Mouse (Mus musculus): ENCODE data around the gene Psma5. TPM values are rescaled to one million over a fixed set of nuclear protein-coding genes. Genes with fewer than 3 reads are reported as not detected.

The Psma5 gene
- polyA plus RNA-seq, 1 experiment from 2014 or later: 243 TPM

- H3K9ac ChIP-seq (replicated peaks; ENCODE audit: low read depth, low read length): peak overlapping the region; percentile 25; the same call in 1 of the 2 replicates
- no peak overlapping the region for H3K4me3 ChIP-seq (ENCODE audit: low read depth, low read length)
- peak overlapping the region; percentile 22 for H3K27ac ChIP-seq (ENCODE audit: low read depth, low read length)
- no peaks in the 10 kb centered on the region for H3K36me3 ChIP-seq (ENCODE audit: control insufficient read depth, insufficient read depth, low read length)
- no peaks in the 10 kb centered on the region for H3K9me3 ChIP-seq (ENCODE audit: control insufficient read depth, low read length)
- no peaks in the 10 kb centered on the region for H3K27me3 ChIP-seq (ENCODE audit: control insufficient read depth, insufficient read depth, low read length)
- no peak for ATAC-seq (ENCODE audit: low read depth)
- H3K4me2 ChIP-seq (ENCODE audit: low read depth, low read length): peak overlapping the region; percentile 23; the same call in 1 of the 2 replicates
- peaks cover 49% of the 10 kb centered on the region for H3K4me1 ChIP-seq (ENCODE audit: control insufficient read depth, insufficient read depth, low read length)
- 8% methylated on average over 17 of the region's 17 CpGs for WGBS
These were observed 31.4 kb downstream of the Psma5 start for GRCm38 (mm10) chr3:108287811-108288805.

- Histone ChIP-seq H3K36me3 (ENCODE audit: control insufficient read depth, insufficient read depth, low read length) (no peaks in the 10 kb centered on the region), H3K4me3 (ENCODE audit: low read depth, low read length) (no peak overlapping the region), H3K27ac (ENCODE audit: low read depth, low read length) (no peak overlapping the region), H3K9ac (replicated peaks; ENCODE audit: low read depth, low read length) (no peak overlapping the region), H3K27me3 (ENCODE audit: control insufficient read depth, insufficient read depth, low read length) (no peaks in the 10 kb centered on the region), H3K9me3 (ENCODE audit: control insufficient read depth, low read length) (no peaks in the 10 kb centered on the region), H3K4me2 (ENCODE audit: low read depth, low read length) (no peak overlapping the region), H3K4me1 (ENCODE audit: control insufficient read depth, insufficient read depth, low read length) (peaks cover 48% of the 10 kb centered on the region)
- WGBS: 78% methylated on average over 13 of the region's 13 CpGs
- ATAC-seq (ENCODE audit: low read depth): no peak
These were observed 32.8 kb downstream of the Psma5 start for GRCm38 (mm10) chr3:108289311-108290130.

- ATAC-seq (ENCODE audit: low read depth): no peak
- no peaks in the 10 kb centered on the region for H3K36me3 ChIP-seq (ENCODE audit: control insufficient read depth, insufficient read depth, low read length)
- H3K9ac ChIP-seq (replicated peaks; ENCODE audit: low read depth, low read length): no peak overlapping the region
- no peak overlapping the region for H3K4me2 ChIP-seq (ENCODE audit: low read depth, low read length)
- H3K27me3 ChIP-seq (ENCODE audit: control insufficient read depth, insufficient read depth, low read length): no peaks in the 10 kb centered on the region
- H3K27ac ChIP-seq (ENCODE audit: low read depth, low read length): no peak overlapping the region
- H3K4me1 ChIP-seq (ENCODE audit: control insufficient read depth, insufficient read depth, low read length): peaks cover 47% of the 10 kb centered on the region
- H3K9me3 ChIP-seq (ENCODE audit: control insufficient read depth, low read length): no peaks in the 10 kb centered on the region
- H3K4me3 ChIP-seq (ENCODE audit: low read depth, low read length): no peak overlapping the region
- 64% methylated on average over 17 of the region's 17 CpGs for WGBS
These were observed 34.5 kb downstream of the Psma5 start for GRCm38 (mm10) chr3:108291036-108291799.

- no peaks in the 10 kb centered on the region for H3K27me3 ChIP-seq (ENCODE audit: control insufficient read depth, insufficient read depth, low read length)
- H3K36me3 ChIP-seq (ENCODE audit: control insufficient read depth, insufficient read depth, low read length): no peaks in the 10 kb centered on the region
- no peak overlapping the region for H3K9ac ChIP-seq (replicated peaks; ENCODE audit: low read depth, low read length)
- H3K4me2 ChIP-seq (ENCODE audit: low read depth, low read length): no peak overlapping the region
- H3K9me3 ChIP-seq (ENCODE audit: control insufficient read depth, low read length): no peaks in the 10 kb centered on the region
- no peak overlapping the region for H3K27ac ChIP-seq (ENCODE audit: low read depth, low read length)
- H3K4me3 ChIP-seq (ENCODE audit: low read depth, low read length): no peak overlapping the region
- ATAC-seq (ENCODE audit: low read depth): no peak
- H3K4me1 ChIP-seq (ENCODE audit: control insufficient read depth, insufficient read depth, low read length): peaks cover 37% of the 10 kb centered on the region
- 34% methylated on average over 2 of the region's 2 CpGs for WGBS
These were observed 37.7 kb downstream of the Psma5 start for GRCm38 (mm10) chr3:108294398-108294797.

- WGBS: 28% methylated on average over 14 of the region's 14 CpGs
- no peak overlapping the region for H3K4me3 ChIP-seq (ENCODE audit: low read depth, low read length)
- peak overlapping the region; percentile 5; the same call in 1 of the 2 replicates for H3K9ac ChIP-seq (replicated peaks; ENCODE audit: low read depth, low read length)
- peak overlapping the region; percentile 60 for H3K27ac ChIP-seq (ENCODE audit: low read depth, low read length)
- peaks cover 37% of the 10 kb centered on the region for H3K4me1 ChIP-seq (ENCODE audit: control insufficient read depth, insufficient read depth, low read length)
- no peaks in the 10 kb centered on the region for H3K27me3 ChIP-seq (ENCODE audit: control insufficient read depth, insufficient read depth, low read length)
- peak overlapping the region; percentile 30 for H3K4me2 ChIP-seq (ENCODE audit: low read depth, low read length)
- H3K36me3 ChIP-seq (ENCODE audit: control insufficient read depth, insufficient read depth, low read length): no peaks in the 10 kb centered on the region
- H3K9me3 ChIP-seq (ENCODE audit: control insufficient read depth, low read length): no peaks in the 10 kb centered on the region
- ATAC-seq (ENCODE audit: low read depth): peak; percentile 55; the same call in 1 of the 2 replicates
These were observed 38.9 kb downstream of the Psma5 start for GRCm38 (mm10) chr3:108295379-108296219.

- Histone ChIP-seq H3K4me2 (ENCODE audit: low read depth, low read length) (peak overlapping the region; percentile 30), H3K4me1 (ENCODE audit: control insufficient read depth, insufficient read depth, low read length) (peaks cover 33% of the 10 kb centered on the region), H3K36me3 (ENCODE audit: control insufficient read depth, insufficient read depth, low read length) (no peaks in the 10 kb centered on the region), H3K4me3 (ENCODE audit: low read depth, low read length) (no peak overlapping the region), H3K9me3 (ENCODE audit: control insufficient read depth, low read length) (no peaks in the 10 kb centered on the region), H3K9ac (replicated peaks; ENCODE audit: low read depth, low read length) (peak overlapping the region; percentile 5; the same call in 1 of the 2 replicates), H3K27me3 (ENCODE audit: control insufficient read depth, insufficient read depth, low read length) (no peaks in the 10 kb centered on the region), H3K27ac (ENCODE audit: low read depth, low read length) (peak overlapping the region; percentile 60)
- peak; percentile 79; the same call in 1 of the 2 replicates for ATAC-seq (ENCODE audit: low read depth)
- 13% methylated on average over 14 of the region's 14 CpGs for WGBS
These were observed 39.7 kb downstream of the Psma5 start for GRCm38 (mm10) chr3:108296220-108297049.

- Histone ChIP-seq H3K27ac (ENCODE audit: low read depth, low read length) (peak overlapping the region; percentile 60; the same call in 1 of the 2 replicates), H3K4me3 (ENCODE audit: low read depth, low read length) (no peak overlapping the region), H3K36me3 (ENCODE audit: control insufficient read depth, insufficient read depth, low read length) (no peaks in the 10 kb centered on the region; the same call in 1 of the 2 replicates), H3K4me1 (ENCODE audit: control insufficient read depth, insufficient read depth, low read length) (peaks cover 33% of the 10 kb centered on the region), H3K4me2 (ENCODE audit: low read depth, low read length) (no peak overlapping the region), H3K27me3 (ENCODE audit: control insufficient read depth, insufficient read depth, low read length) (no peaks in the 10 kb centered on the region), H3K9ac (replicated peaks; ENCODE audit: low read depth, low read length) (no peak overlapping the region), H3K9me3 (ENCODE audit: control insufficient read depth, low read length) (no peaks in the 10 kb centered on the region)
- WGBS: 60% methylated on average over 7 of the region's 7 CpGs
- 0 out of 2 replicates have a peak, but pooled peaks have one; percentile 19 for ATAC-seq (ENCODE audit: low read depth)
These were observed 40.3 kb downstream of the Psma5 start for GRCm38 (mm10) chr3:108297050-108297419.

Data from neural tube, embryonic 14.5 days (tissue).